Comparison of ENCODE assay signal across 9 mouse cellular contexts in genomic region chr7:89939497-89940353, GRCm38 (mm10). TPM values are rescaled to one million over a fixed set of nuclear protein-coding genes. Genes with fewer than 3 reads are reported as not detected.
DNase-seq lines count a peak whose midpoint lies in the region; ATAC-seq and TF ChIP-seq lines count a peak whose summit lies in the region.
"Had no signal": no experiment of that assay in that cellular context is flagged by ENCODE, and none has a peak within 500 bp of the region (broad histone marks: within the 10 kb centered on the region; RNA-seq: fewer than 3 reads in every experiment).

No protein-coding gene starts in this region.

- H3K9me3 ChIP-seq in heart, embryonic 16.5 days (replicated peaks; ENCODE audit: control insufficient read depth, low read length) = no peaks in the 10 kb centered on the region
- no peaks in the 10 kb centered on the region for H3K9me3 ChIP-seq in midbrain, embryonic 10.5 days (replicated peaks)

- peak overlapping the region; percentile 82 for H3K4me2 ChIP-seq in heart, embryonic 16.5 days (ENCODE audit: low read depth, low read length)

- H3K4me3 ChIP-seq in kidney, adult 2 months (ENCODE audit: insufficient read depth, low read depth, low read length) = peak overlapping the region; percentile 26; the same call in 1 of the 2 replicates
- H3K4me3 ChIP-seq in heart, embryonic 16.5 days (ENCODE audit: low read length) = peak overlapping the region; percentile 96
- peak overlapping the region; percentile 84 for H3K4me3 ChIP-seq in midbrain, embryonic 10.5 days

- H3K36me3 ChIP-seq in kidney, adult 2 months (ENCODE audit: control insufficient read depth, insufficient read depth, low read length) = no peaks in the 10 kb centered on the region
- peaks cover 1% of the 10 kb centered on the region; the same call in 1 of the 2 replicates for H3K36me3 ChIP-seq in heart, embryonic 16.5 days (ENCODE audit: control insufficient read depth, insufficient read depth)
- peaks cover 3% of the 10 kb centered on the region for H3K36me3 ChIP-seq in midbrain, embryonic 10.5 days

- no peak for TF ChIP-seq CTCF in kidney, adult 2 months (conservative IDR thresholded peaks at IDR 0.05; ENCODE audit: insufficient read depth, insufficient read length, low read depth, low read length)

- H3K27ac ChIP-seq in kidney, adult 2 months (ENCODE audit: insufficient read depth, low read depth, low read length) = no peak overlapping the region
- H3K27ac ChIP-seq in heart, embryonic 16.5 days (ENCODE audit: low read length) = no peak overlapping the region
- peak overlapping the region; percentile 89 for H3K27ac ChIP-seq in midbrain, embryonic 10.5 days (replicated peaks)

- TF ChIP-seq POLR2A in kidney, adult 2 months (IDR thresholded peaks at IDR 0.05; ENCODE audit: low read depth, low read length) = no peak

- peaks cover 8% of the 10 kb centered on the region; the same call in 1 of the 2 replicates for H3K4me1 ChIP-seq in kidney, adult 2 months (ENCODE audit: control insufficient read depth, insufficient read depth, low read length)
- peaks cover 13% of the 10 kb centered on the region for H3K4me1 ChIP-seq in heart, embryonic 16.5 days (ENCODE audit: control insufficient read depth, insufficient read depth, low read length)
- peaks cover 11% of the 10 kb centered on the region for H3K4me1 ChIP-seq in midbrain, embryonic 10.5 days

- no peak for ATAC-seq in heart, embryonic 16.5 days (replicated peaks; ENCODE audit: extremely low read depth, insufficient read depth, low FRiP score)
- no peak for ATAC-seq in inflammation-experienced regulatory T-cells, adult 6 months

- no peaks in the 10 kb centered on the region for H3K27me3 ChIP-seq in kidney, adult 2 months (replicated peaks; ENCODE audit: control insufficient read depth, insufficient read depth, low read length)
- no peaks in the 10 kb centered on the region for H3K27me3 ChIP-seq in heart, embryonic 16.5 days (ENCODE audit: control insufficient read depth, insufficient read depth, low read length)
- H3K27me3 ChIP-seq in midbrain, embryonic 10.5 days (ENCODE audit: low read depth, poor library complexity, severe bottlenecking) = no peaks in the 10 kb centered on the region

- 41% methylated on average over 15 of the region's 15 CpGs for WGBS in kidney, adult 2 months
- WGBS in heart, embryonic 16.5 days = 53% methylated on average over 15 of the region's 15 CpGs
- WGBS in midbrain, embryonic 10.5 days = 63% methylated on average over 15 of the region's 15 CpGs

- DNase-seq in kidney, adult 2 months = no peak
- no peak for DNase-seq in kidney, postnatal 25 days
- peak; percentile 8 for DNase-seq in MN1 (ENCODE audit: low spot score)
- DNase-seq in midbrain, embryonic 10.5 days (ENCODE audit: low spot score) = no peak
- no peak for DNase-seq in adrenal gland, adult 8-10 months
- DNase-seq in natural killer cell, adult 2 months (ENCODE audit: low spot score in 2 of 2) = no peak
- DNase-seq: retina, postnatal 1 day had no signal

- peak overlapping the region; percentile 90 for H3K9ac ChIP-seq in heart, embryonic 16.5 days (ENCODE audit: low read length)

RNA-seq across cellular contexts. Expression of gene Hikeshi, which starts 1.3 kb away (rescaled TPM):
- polyA plus RNA-seq in kidney, adult 2 months (2012; rRNA removed) = 69.4 and 84.3 TPM in 2 replicates
- 105 and 113 TPM in 2 replicates for polyA plus RNA-seq in heart, embryonic 16.5 days (2015; fragmentation: Nextera tagmentation; extraction: Ambion mirVana)
- polyA plus RNA-seq in midbrain, embryonic 10.5 days (2016; fragmentation: Nextera tagmentation; extraction: Ambion mirVana) = 143 and 171 TPM in 2 replicates
- polyA plus RNA-seq in inflammation-experienced regulatory T-cells, adult 6 months (2017; shearing (Covaris generic)) = 100 to 1,000 TPM in 1 of 3 experiments, 10 to 100 TPM in 2; 67.1 to 106 (median 76.4) TPM
- 100 to 1,000 TPM in 1 of 4 experiments, 10 to 100 TPM in 3; 70.5 to 124 (median 93.3) TPM for total RNA-seq in adrenal gland, adult 8-10 months (2022)

RNA-seq across cellular contexts. Expression of gene Ccdc81, which starts 36.3 kb away (rescaled TPM):
- not detected in 2 replicates for polyA plus RNA-seq in kidney, adult 2 months (2012; rRNA removed)
- 0.18 and 0.24 TPM in 2 replicates for polyA plus RNA-seq in heart, embryonic 16.5 days (2015; fragmentation: Nextera tagmentation; extraction: Ambion mirVana)
- 0.06 and 0.10 TPM in 2 replicates for polyA plus RNA-seq in midbrain, embryonic 10.5 days (2016; fragmentation: Nextera tagmentation; extraction: Ambion mirVana)
- not detected for polyA plus RNA-seq in inflammation-experienced regulatory T-cells, adult 6 months (2017; shearing (Covaris generic))
- total RNA-seq in adrenal gland, adult 8-10 months (2022) = under 1 TPM; 0.09 to 0.40 (median 0.22) TPM

RNA-seq across cellular contexts. Expression of gene Eed, which starts 41.1 kb away (rescaled TPM):
- polyA plus RNA-seq in kidney, adult 2 months (2012; rRNA removed) = 11.2 and 14.8 TPM in 2 replicates
- polyA plus RNA-seq in heart, embryonic 16.5 days (2015; fragmentation: Nextera tagmentation; extraction: Ambion mirVana) = 45.4 and 47.9 TPM in 2 replicates
- 71.6 and 86.7 TPM in 2 replicates for polyA plus RNA-seq in midbrain, embryonic 10.5 days (2016; fragmentation: Nextera tagmentation; extraction: Ambion mirVana)
- 10 to 100 TPM; 75.2 to 96.7 (median 91.0) TPM for polyA plus RNA-seq in inflammation-experienced regulatory T-cells, adult 6 months (2017; shearing (Covaris generic))
- total RNA-seq in adrenal gland, adult 8-10 months (2022) = 10 to 100 TPM; 44.8 to 61.1 (median 52.2) TPM

Comparison
In these comparisons a context has a peak if more than half of its experiments do, and no peak if none do; other contexts are left out.
1. H3K4me3 ChIP-seq: peak in every context shown above with its lines; median percentile 96 in heart, embryonic 16.5 days; 84 in midbrain, embryonic 10.5 days; 26 in kidney, adult 2 months.